Mouse (Mus musculus) brain, adult 2 months (tissue): ENCODE measurements around the gene Plekhg3.

Experiments
- DNase-seq: peaks from one replicate; pipeline ENCODE4 v3.0.0; 2011; ENCODE audit warnings: low read depth, low spot score

Plekhg3 gene

GRCm38 (mm10) chr12:76552321-76552720 lies 21.6 kb downstream of the Plekhg3 start:
- DNase-seq: peak; percentile 29

GRCm38 (mm10) chr12:76552958-76553357 lies 22.3 kb downstream of the Plekhg3 start:
- DNase-seq: no peak

DNA sequence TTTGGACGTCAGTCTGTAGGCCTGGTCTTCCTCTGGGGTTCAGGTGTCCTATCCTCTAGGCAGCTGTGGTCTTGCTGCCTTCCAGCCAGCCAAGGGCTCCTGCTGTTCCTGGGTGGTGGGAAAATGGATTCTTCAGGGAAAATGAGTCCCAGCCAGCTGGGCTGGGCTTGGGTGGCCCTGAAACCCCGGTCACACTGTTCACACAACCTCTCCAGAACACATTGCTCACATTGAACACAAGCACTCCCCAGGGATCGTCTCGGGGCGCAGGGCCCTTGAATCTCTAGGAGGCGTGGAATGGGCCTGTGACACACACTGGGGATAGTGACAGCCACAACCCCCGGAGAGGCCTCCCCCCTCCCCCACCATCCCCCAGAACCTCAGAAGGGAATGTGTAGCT lies 23.2 kb downstream of the Plekhg3 start:
- DNase-seq: no peak

- DNase-seq: no peak
These were observed 23.7 kb downstream of the Plekhg3 start for GRCm38 (mm10) chr12:76554392-76554791.

- DNase-seq: no peak
These were observed 24.2 kb downstream of the Plekhg3 start for GRCm38 (mm10) chr12:76554871-76555386.

DNA sequence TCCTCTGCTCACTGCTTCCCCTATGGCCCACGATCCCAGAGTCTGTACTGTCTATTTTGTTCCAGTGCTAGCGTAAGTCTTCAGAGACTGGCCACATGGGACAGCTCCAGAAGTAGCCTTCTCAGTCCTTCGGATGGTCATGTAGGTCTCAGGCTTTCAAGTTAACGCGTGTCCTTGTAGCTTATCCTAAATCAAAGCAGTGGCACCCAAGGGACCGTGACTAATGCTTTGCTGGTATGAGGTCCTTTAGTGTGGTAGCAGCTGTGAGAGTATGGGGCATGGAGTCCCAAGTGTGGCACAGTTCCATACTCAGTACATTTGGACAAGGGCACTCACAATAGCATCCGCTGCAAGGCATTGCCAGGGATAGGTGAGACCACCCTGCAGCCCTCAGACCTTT lies 25.5 kb downstream of the Plekhg3 start:
- DNase-seq: no peak

DNA sequence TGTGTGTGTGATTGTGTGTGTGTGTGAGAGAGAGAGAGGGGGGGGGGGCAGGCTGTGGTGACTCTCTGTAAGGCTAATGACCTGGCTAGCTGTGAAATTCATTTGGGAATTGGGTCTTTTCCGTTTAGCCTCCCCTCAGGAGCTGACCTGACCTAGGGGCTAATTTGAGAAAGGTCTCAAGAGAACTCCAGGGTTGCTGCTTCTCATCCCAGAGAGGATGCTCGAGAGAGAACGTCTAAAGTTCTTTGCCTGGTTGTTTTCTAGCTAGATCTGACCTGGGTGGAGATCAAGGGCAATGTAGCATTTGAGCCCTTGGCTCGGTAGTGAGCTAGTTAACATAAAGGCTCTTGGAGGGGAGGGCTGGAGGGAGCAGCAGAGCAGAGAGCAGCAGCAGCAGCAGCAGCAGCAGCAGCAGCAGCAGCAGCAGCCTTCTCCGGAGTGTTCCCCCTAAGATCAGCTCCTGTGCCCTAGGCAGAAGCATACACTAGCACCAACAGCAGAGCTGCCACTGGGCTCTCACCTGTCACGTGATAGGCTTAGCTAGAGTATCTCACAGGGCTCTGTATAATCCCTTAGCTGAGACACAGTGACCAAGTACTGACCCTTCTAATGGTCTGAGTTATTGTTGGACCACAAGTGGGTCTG lies 26.2 kb downstream of the Plekhg3 start:
- no peak for DNase-seq

DNA sequence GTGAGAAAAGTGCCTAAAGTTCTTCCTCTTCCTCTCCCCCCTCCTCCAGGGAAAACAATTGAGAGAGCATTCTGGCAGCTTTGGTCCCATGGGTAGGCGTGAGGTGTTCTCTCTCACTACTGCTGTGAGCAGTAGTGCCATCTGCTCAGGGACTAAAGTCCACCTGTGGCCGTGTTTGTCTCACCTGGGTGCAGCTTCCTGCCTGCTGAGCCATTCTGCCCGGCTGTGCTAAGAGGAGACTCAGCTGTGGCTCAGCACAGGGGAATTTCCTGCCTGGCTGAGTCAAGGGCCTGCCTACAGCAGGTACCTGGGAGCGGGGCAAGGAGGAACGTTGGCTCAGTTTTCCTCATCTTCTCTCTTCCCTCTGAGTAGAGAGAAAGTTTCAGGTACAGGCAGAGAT lies 27.5 kb downstream of the Plekhg3 start:
- peak; percentile 28 for DNase-seq

DNA sequence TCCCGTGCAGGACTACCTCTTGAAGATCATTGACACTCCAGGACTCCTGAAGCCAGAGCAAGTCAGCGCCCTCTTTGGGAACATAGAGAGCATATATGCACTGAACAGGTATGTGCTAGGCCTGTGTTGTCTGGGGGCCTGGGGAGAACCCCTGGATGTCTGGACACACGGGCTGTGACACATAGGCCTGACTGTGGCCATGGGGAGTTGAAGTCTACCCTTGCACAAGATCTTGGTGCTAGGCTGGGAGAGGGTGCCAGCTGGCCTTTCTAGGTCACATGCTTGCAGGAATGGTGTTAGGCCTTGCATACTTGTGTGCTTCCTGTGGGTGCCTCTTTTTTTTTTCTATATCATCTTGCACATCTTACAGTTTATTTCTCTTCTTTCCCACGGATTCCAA lies 31.5 kb downstream of the Plekhg3 start:
- DNase-seq: no peak

DNA sequence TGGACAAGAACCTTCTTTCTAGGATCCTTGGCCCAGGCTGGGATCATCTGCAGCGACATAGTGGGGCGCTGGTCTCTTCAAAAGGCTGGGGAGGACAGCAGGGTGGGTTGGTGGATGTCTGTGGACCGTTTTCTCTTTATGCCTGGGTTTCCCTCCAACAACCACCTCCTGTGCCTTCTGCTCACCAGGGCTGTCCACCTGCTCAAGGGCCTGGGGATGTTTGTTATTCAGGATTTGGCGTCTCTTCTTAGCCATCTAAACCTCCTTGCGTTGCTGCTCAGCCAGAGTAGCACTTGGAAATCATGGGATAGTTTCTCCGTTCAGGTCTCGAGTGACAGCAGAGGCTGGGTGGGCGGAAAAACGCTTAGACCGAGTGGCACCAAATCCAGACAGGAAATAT lies 35.6 kb downstream of the Plekhg3 start:
- peak; percentile 57 for DNase-seq

- DNase-seq: no peak
These were observed 39.7 kb downstream of the Plekhg3 start for GRCm38 (mm10) chr12:76570221-76570940.

DNA sequence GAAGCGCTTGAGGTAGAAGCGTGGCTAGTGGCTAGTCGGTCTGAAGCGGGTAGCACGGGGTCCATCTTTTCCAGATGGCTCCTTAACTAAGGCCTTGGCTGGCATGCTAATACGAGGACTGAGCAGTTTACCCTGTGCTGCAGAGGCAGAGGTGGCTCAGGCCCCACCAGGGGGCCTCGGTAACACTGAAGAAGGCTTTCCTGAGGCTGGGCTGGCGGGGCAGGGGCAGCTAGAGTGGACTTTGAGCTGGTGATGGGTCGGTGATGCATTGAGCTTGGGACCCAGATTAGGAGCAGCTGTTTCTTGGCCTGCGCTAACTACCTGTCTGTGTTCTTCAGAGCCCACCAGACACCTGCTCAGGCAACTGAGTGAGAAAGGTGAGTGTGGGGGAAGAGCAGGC lies 40.6 kb downstream of the Plekhg3 start:
- DNase-seq: no peak

- DNase-seq: no peak
These were observed 41.9 kb downstream of the Plekhg3 start for GRCm38 (mm10) chr12:76572261-76573251.

DNA sequence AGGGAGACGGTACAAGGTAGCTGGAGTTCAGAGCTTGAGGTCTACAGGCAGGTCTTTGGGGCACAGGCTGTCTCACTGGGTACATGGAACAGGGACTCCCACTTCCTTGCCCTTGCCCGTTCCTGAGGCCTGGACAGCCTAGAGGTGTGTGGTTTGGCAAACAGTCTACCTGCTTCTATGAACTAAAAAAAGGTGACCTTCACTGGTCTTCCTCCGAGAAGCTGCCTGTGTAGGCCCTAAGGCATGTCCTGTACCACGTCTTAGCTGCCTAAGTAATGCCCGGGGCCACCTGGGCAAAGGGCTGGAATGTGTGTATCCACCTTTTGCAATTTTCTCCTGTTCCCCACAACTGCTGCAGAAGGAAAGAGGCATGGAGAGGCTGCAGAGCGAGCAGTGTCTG lies 42.7 kb downstream of the Plekhg3 start:
- no peak for DNase-seq

- DNase-seq: peak; percentile 95
These were observed 44.1 kb downstream of the Plekhg3 start for GRCm38 (mm10) chr12:76574815-76575214.

DNA sequence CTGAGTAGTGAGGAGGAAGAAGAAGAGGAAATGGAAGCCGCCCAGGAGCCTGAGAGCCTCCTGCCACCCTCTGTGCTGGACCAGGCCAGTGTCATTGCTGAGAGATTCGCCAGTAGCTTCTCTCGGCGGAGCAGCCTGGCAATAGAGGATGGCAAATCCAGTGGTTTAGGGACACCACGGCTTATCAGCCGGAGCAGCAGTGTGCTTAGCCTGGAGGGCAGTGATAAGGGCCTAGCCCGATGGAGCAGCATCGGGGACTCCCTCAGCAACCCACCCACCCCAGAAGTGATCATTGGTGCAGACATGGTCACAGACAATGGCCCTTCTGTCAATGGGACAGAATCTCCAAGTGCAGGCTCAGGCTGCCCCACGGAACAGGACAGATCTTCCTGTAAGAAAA lies 45.4 kb downstream of the Plekhg3 start:
- no peak for DNase-seq

DNA sequence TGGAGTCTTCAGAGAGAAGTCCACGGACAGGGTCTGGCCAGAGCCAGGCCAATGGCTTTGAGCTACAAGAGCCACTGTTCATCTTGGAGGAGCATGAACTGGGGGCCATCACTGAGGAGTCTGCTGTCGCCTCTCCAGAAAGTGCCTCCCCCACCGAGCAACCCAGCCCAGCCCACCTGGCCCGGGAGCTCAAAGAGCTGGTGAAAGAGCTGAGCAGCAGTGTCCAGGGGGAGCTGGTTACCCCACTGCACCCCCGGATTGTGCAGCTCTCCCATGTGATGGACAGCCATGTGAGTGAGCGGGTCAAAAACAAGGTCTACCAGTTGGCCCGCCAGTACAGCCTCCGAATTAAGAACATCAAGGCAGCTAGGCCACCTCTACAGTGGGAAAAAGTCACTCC lies 46.1 kb downstream of the Plekhg3 start:
- DNase-seq: no peak

DNA sequence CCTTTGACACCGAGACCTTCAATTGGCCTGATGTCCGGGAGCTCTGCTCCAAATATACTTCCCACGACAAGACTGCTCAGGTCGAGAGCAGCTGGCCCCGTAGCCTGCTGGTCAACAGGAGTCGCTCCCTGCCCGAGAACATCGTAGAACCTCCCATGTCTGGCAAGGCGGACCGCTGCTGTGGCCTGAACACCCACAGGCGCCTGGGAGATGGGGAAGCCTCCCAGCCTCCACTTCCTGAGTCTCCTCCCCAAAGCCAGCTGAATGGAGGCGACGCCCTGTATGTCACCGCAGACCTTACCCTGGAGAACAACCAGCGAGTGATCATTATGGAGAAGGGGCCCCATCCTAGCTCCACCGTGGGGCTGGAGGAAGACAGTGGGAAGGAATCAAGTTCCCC lies 47.2 kb downstream of the Plekhg3 start:
- no peak for DNase-seq

DNA sequence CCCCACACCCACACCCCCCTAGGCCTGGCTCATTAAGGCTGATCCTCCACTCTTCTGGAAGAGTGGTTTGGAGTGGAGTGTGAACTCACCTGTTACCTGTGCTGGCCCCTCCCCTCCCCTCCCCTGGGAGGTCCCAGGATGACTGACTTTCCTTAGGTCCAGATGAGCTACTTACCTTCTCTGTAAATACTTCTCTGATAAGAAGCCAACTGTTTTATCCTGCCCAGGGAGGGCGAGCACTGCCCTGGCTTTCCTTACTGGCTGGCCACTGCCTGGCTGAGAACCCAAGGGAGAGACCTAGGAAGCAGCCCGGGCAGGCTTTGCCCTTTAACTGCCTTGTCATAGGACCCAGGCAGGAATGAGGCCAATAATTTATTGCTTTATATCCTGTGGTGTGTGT lies 47.8 kb downstream of the Plekhg3 start:
- DNase-seq: no peak

- no peak for DNase-seq
These were observed 49.1 kb downstream of the Plekhg3 start for GRCm38 (mm10) chr12:76579806-76580205.

- DNase-seq: peak; percentile 61
These were observed 51.4 kb downstream of the Plekhg3 start for GRCm38 (mm10) chr12:76582139-76582538.

GRCm38 (mm10) chr12:76582841-76583240 lies 52.1 kb downstream of the Plekhg3 start:
- peak; percentile 52 for DNase-seq
